Mouse (Mus musculus) ES-Bruce4 (cell line): ENCODE data around the gene Glp1r.

Experiments used
- CTCF ChIP-seq: IDR thresholded peaks from one replicate; pipeline ENCODE4 v1.8.1; 2011; ENCODE audit warnings: low read depth, low read length
- EP300 ChIP-seq: IDR thresholded peaks from 2 replicates; pipeline ENCODE4 v1.6.1; 2011; ENCODE audit warnings: low read depth, low read length; ENCODE audit not compliant: insufficient read depth
- POLR2A ChIP-seq: IDR thresholded peaks from one replicate; pipeline ENCODE4 v1.8.1; 2011; ENCODE audit warnings: low read length; ENCODE audit not compliant: insufficient read depth

- no peak for TF ChIP-seq CTCF
- TF ChIP-seq POLR2A: no peak
- TF ChIP-seq EP300: no peak
Observed at GRCm38 (mm10) chr17:30907577-30907976, 6.0 kb downstream of the Glp1r start.
